Mouse (Mus musculus): Measurements from ENCODE around the gene Enkd1.

Enkd1 gene

GRCm38 (mm10) chr8:105707498-105708403 is at the start of gene Enkd1, which contains the start of gene 4933405L10Rik:
Gene Enkd1, minus strand, starts transcription at chr8:105708210.
Gene 4933405L10Rik, plus strand, starts transcription at chr8:105707655.
- DNase-seq: peak; percentile 81

DNA sequence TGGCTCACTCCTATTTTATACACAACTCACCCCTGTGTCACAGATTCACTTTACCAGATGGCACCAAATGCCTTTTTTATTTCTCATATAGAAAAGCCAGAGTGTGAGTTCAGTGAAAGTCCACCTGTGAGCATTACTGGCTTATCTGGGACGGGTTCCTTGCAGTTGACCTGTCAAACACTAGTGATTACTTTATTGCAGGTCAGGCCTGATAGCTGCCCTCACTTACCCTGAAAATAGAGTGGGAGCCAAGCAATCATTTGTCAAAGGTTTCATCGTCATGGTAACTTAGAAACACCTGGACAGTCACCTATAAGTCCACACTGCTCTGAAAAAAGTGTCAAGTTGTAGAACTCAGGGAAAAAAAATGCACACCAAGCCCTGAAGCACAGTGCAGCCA is 46.7 kb upstream of the Enkd1 start:
- no peak for DNase-seq

GRCm38 (mm10) chr8:105753916-105754315 is 45.9 kb upstream of the Enkd1 start:
- no peak for DNase-seq

DNA sequence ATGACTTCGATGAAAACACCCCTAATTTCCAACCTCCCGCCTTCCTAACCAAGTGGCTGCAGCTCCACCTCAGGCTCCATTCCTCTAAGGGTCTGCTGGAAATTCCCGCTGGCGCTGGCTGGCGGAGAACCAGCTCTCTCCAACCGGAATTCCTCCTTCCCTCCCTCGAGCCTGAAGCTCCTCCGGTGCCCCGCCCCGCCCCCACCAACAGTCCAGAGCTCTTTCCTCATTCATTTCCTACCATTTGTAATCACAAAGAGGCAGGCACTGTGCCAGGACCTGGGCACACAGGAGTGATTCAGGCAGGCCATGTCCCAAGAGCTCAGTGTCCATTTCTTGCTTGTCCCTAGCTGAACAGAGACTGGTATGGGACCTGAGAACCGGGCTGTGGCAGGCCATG is 42.6 kb upstream of the Enkd1 start:
- peak; percentile 61 for DNase-seq

- no peak for DNase-seq
Observed at GRCm38 (mm10) chr8:105743301-105743700, 35.3 kb upstream of the Enkd1 start.

GRCm38 (mm10) chr8:105739216-105739615 is 31.2 kb upstream of the Enkd1 start:
- DNase-seq: no peak

- no peak for DNase-seq
Observed at GRCm38 (mm10) chr8:105732186-105732585, 24.2 kb upstream of the Enkd1 start.

DNA sequence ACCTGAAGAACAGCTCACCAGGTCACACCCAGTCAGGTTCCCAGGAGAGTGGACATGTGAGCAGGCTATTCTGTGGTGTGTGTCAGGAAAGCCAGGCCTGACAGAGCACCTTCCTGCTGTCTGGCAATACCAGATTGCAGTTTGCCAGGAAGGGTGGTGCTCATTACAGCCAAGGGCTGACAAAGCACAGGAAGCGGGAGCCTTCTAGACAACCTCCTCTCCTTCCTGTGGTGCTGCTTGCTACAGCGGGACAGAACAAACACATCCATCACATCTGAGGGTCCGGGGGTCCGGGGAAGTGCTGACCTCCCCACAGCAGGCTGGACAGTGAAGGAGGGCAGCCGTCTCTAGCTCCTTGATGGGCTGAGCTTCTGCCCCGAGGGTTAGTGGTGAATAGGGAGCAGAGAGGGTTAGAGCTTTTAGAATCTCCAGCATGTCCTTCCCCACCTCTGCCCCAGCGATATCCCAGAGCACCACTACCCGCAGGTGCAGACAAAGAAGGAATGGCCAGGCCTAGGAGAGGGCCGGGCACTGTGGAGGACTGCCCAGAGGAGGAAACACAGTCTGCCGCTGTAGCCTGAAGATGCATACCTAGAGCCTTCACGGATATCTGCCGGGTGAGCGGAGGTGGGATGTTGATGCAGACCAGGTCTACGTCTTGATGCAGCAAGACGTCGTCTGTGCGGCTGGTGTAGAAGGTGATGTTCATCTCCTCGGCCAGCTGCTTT is 19.6 kb upstream of the Enkd1 start:
- no peak for DNase-seq

DNA sequence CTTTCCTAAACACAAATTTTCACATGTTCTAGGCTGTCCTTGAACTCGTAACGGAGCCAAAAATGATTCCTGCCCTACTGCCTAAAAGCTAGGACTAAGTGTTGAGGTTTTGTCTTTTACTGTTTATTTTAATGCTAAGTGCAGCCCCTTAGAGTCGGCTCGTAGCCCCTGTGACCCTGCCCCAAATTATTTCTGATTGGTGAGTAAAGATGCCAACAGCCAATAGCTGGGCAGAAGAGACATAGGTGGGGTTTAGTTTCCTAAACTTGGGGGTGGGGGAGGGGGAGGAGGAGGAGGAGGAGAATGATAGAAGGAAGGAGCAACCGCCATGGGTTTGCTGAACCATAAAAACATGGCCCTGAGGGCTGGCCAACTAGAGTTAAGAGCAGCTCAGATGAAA is 17.7 kb upstream of the Enkd1 start:
- no peak for DNase-seq

GRCm38 (mm10) chr8:105722861-105723260 is 14.9 kb upstream of the Enkd1 start:
- no peak for DNase-seq

DNA sequence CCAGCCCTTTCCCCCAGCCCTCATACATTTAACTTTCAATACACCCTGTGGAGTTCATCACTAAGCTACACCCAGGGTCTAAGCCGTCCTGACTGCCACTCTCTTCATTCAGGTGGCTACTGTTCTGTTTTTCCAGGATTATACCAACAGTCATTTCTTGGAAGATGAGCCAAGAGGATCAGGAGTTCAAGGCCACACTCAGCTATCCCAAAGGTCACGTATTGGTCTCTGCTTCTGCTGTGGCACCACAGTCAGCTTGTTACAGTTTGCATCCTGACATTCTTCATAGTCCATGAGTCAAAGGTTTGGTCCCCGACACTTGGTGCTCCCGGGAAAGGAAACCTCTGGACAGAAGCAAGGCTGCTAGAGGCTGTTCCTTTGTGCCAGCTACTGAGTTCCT is 11.6 kb upstream of the Enkd1 start:
- DNase-seq: no peak

GRCm38 (mm10) chr8:105716302-105716945 is 8.4 kb upstream of the Enkd1 start:
- DNase-seq: no peak

DNA sequence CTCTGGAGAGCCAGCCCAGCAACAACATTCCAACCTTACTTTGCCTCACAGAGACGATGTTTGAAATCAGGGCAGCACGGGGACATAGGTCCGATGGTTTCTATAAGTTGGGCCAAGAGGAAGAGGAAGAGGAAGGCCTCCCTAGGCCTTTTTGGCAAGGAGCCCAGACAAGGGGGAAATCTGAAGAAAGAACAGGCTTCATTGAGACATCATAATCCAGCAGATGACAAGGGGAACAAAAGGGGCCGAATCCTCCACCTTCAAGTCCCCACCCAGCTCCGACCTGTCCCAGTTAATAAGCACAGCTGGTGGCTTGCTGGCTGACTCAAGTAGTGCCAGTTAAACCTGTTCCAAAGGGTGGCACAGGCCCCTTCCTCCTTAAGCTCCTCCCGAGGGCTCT is 7.0 kb upstream of the Enkd1 start:
- no peak for DNase-seq

GRCm38 (mm10) chr8:105714139-105714538 is 6.1 kb upstream of the Enkd1 start:
- DNase-seq: peak; percentile 89

DNA sequence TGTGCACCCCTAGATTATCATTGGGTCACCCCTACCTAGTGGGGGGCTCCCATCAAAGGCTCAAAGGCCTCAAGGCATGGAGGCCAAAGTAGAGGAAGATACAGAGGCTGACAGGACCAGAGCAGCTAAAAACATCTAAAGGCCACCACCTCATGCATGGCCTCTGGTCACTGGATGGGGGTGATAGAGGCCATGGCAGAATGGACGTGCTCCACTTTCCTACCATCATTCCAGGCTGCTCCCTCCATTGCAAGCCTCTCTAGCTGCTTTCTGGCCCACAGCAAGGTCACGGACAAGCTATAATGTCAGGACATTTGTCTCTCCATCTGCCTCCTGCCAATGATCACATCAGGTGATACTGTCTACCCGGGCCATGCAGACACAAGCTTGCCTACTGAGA is 4.3 kb upstream of the Enkd1 start:
- DNase-seq: no peak

GRCm38 (mm10) chr8:105709317-105709716 is 1.3 kb upstream of the Enkd1 start:
- DNase-seq: no peak

GRCm38 (mm10) chr8:105708675-105709074 is 665 bp upstream of the Enkd1 start:
- DNase-seq: no peak

GRCm38 (mm10) chr8:105706426-105706825 is 1.6 kb downstream of the Enkd1 start:
- no peak for DNase-seq

- DNase-seq: no peak
Observed at GRCm38 (mm10) chr8:105704955-105705354, 3.1 kb downstream of the Enkd1 start.

DNA sequence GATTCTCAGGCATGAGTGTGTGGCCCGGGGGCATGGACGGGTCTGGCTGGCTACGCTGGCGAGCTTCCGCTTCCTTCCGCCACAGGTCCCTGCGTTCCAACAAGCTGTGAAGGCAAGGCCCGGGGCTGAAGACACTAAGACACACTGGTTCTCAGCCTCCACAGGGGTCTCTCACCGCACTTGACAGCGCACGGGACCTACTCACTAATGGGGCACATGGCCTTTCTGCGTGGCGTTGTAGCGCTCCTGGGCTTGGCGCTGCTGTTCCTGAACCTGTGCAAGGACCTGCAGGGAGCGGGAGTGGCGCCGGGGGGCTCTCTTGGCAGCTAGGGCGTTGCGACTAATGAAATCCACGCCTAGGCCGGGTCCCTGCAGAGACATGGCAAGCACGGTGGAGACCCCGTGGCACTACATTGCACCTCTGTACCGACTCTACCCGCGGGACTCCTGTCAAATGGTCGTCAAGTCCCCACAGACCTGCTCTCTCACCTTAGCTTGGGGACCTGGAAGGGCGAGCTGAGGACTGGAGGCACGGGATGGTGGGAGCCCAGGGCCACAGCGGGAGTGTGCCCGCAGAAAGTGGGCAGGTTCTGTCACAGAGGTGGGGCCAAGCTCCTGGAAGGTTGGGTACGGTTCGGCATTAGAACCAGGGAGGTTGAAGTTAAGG is 3.7 kb downstream of the Enkd1 start:
- no peak for DNase-seq

- DNase-seq: no peak
Observed at GRCm38 (mm10) chr8:105702731-105703415, 5.1 kb downstream of the Enkd1 start.

- no peak for DNase-seq
Observed at GRCm38 (mm10) chr8:105702001-105702401, 6.0 kb downstream of the Enkd1 start.
